Mouse (Mus musculus) olfactory bulb, adult 2 months (tissue): ENCODE data around the gene Sec22a. TPM values are rescaled to one million over a fixed set of nuclear protein-coding genes. Genes with fewer than 3 reads are reported as not detected.

Experiments
- H3K27ac ChIP-seq: fragments of 200-500 bp; 2 replicates; pipeline ENCODE4 v1.5.1; 2012; ENCODE audit warnings: low read depth, low read length; ENCODE audit not compliant: insufficient read depth
- H3K4me1 ChIP-seq: fragments of 200-500 bp; 2 replicates; pipeline ENCODE4 v1.6.1; 2012; ENCODE audit warnings: low read length; ENCODE audit not compliant: control insufficient read depth, insufficient read depth
- H3K4me3 ChIP-seq: fragments of 200-500 bp; 2 replicates; pipeline ENCODE4 v1.5.1; 2012; ENCODE audit warnings: mild to moderate bottlenecking, low read depth, low read length, moderate library complexity; ENCODE audit not compliant: insufficient read depth
- CTCF ChIP-seq: fragments of 200-500 bp; IDR thresholded peaks from 2 replicates; pipeline ENCODE4 v1.5.1; 2012; ENCODE audit warnings: low read depth, mild to moderate bottlenecking, low read length, moderate library complexity; ENCODE audit not compliant: insufficient read depth
- POLR2A ChIP-seq: fragments of 200-500 bp; IDR thresholded peaks from 2 replicates; pipeline ENCODE4 v1.6.1; 2012; ENCODE audit warnings: mild to moderate bottlenecking, low read depth, low read length, moderate library complexity; ENCODE audit not compliant: insufficient read depth
- WGBS: fragments of 180-500 bp; shearing (Covaris S2); methylation state at CpG from one replicate; pipeline ENCODE4 v1.1.7; 2018; 5-methylcytosine and 5-hydroxymethylcytosine counted together
- polyA plus RNA-seq: library from polyadenylated mRNA; stranded (reverse); fragments of >200 nt; gene quantifications from 2 replicates; pipeline ENCODE4 v1.2.4, GENCODE M21; 2012; ENCODE audit warnings: low replicate concordance; ENCODE audit not compliant: missing spikeins, insufficient read depth, insufficient read length

The Sec22a gene
- polyA plus RNA-seq, 1 experiment, result not detected

DNA sequence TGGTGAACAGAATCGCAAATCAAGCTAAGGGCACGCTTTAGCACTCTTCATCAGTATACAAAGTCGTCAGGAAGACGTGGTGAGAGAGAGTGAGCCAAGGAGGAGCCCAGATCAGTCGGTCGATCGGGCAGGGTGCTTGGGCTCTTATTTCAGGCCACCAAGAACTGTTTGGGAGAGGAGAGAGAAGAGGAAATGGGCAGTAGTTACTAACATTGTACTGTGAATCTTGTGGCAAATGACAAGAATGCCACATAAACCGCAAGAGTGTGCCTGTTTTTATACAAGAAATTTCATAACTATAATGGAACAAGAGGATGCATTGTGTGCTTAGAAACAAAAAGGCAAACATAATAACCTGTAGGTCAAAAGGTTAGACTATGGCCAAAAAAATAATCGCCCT lies 16.3 kb upstream of the Sec22a start:
- Histone ChIP-seq H3K4me3 (no peak overlapping the region), H3K27ac (no peak overlapping the region), H3K4me1 (no peaks in the 10 kb centered on the region)
- TF ChIP-seq POLR2A (no peak), CTCF (no peak)
- WGBS, result 86% methylated on average over 9 of the region's 9 CpGs

- H3K4me1 ChIP-seq, result no peaks in the 10 kb centered on the region
- 88% methylated on average over 3 of the region's 3 CpGs for WGBS
These were observed 15.6 kb upstream of the Sec22a start for GRCm38 (mm10) chr16:35379344-35379743.

DNA sequence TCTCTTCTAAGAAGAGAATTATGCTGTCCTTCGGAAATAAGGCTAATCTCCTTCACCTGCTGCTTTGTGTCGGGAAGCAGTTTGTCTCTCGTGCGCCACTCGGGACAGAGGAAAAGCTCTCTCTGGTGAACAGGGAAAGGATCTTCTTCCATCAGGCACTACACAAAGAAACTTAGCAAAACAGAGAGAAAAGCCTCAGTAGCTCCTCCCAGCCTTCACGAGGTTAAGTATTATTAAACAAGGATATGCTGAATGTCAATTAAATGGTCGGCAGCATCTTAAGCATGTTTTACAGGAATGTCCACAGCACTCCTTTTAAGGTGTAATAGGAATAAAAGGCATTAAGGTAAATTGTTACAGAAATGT lies 328 bp upstream of the Sec22a start:
- WGBS, result under 1% methylated on average over 7 of the region's 7 CpGs
- Histone ChIP-seq H3K4me1 (peaks cover 4% of the 10 kb centered on the region; the same call in 1 of the 2 replicates), H3K27ac (no peak overlapping the region), H3K4me3 (peak overlapping the region; percentile 95)
- TF ChIP-seq CTCF, result no peak
- no peak; the same call in 1 of the 2 replicates for TF ChIP-seq POLR2A

More at GRCm38 (mm10) chr16:35379344-35379743, 15.6 kb upstream of the Sec22a start:
- Histone ChIP-seq H3K27ac (no peak overlapping the region), H3K4me3 (no peak overlapping the region)
- no peak for TF ChIP-seq POLR2A
- no peak for TF ChIP-seq CTCF

DNA sequence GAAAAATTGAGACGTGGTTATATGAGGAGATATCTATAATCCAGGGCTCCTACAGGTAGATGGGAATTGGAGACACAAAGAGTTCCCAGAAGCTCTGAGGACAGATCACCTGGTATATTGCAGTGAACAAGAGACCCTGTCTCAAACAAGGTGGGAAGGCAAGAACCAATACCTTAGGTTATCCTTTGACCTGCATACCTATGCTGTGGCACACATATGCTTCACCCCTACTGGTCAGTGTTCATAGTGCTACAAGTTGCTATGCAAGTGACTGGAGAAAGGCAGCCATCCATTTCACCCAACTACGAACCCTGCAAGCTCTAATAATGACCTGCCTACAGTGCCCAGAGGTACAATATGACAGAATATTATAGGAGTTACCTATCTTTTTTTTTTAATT lies 1.5 kb downstream of the Sec22a start:
- Histone ChIP-seq H3K4me3 (no peak overlapping the region), H3K27ac (no peak overlapping the region), H3K4me1 (peaks cover 4% of the 10 kb centered on the region; the same call in 1 of the 2 replicates)
- WGBS, result 93% methylated on average over 2 of the region's 2 CpGs
- TF ChIP-seq CTCF (no peak), POLR2A (no peak)

DNA sequence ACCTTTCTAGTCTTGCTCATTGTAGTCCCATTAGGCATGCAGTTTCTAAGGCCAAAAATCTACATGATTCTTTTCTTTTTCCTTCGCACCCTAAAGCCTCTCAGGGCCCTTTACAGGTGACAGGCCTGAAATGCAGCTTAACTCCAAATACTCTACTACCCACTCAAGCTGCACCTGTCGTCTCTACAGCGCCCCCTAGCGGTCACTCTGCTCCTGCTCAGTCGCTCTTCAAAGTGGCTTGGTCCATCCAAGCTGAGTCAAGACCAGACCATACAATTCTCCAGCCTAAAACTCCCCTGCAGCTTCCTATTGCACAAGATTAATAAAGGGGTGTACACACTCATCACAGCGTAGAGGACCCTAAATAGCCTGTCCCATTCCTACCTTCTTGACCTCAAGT lies 3.1 kb downstream of the Sec22a start:
- H3K4me1 ChIP-seq, result peaks cover 4% of the 10 kb centered on the region; the same call in 1 of the 2 replicates
- 37% methylated on average over 6 of the region's 6 CpGs for WGBS
- no peak overlapping the region for H3K4me3 ChIP-seq
- no peak overlapping the region for H3K27ac ChIP-seq
- no peak for TF ChIP-seq POLR2A
- peak; percentile 66 for TF ChIP-seq CTCF

DNA sequence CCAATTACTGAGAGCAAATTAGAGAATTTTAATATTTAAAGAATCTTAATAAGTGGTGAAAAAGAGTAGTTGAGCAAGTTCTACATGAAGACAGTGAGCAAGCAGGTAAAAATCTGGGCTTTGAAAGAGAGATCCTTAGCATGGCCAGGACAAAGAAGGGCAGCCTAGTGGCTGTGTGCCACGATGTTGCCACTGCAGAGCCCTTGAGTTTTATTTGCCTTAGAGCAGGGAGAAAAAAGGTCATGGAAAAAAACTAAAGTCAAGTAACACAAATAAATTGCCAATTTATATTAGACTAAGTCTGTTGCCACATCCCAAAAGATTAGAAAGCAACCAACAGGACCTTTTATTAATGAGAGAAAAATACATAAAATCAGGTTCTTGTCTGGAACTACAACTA lies 6.3 kb downstream of the Sec22a start:
- H3K4me3 ChIP-seq, result no peak overlapping the region
- 85% methylated on average over 1 of the region's 1 CpGs for WGBS
- no peak for TF ChIP-seq POLR2A

GRCm38 (mm10) chr16:35330451-35330850 lies 33.3 kb downstream of the Sec22a start:
- TF ChIP-seq POLR2A (no peak), CTCF (no peak)
- Histone ChIP-seq H3K27ac (no peak overlapping the region), H3K4me1 (no peaks in the 10 kb centered on the region), H3K4me3 (no peak overlapping the region)
- 54% methylated on average over 1 of the region's 1 CpGs for WGBS

More for the DNA sequence above, 6.3 kb downstream of the Sec22a start:
- H3K27ac ChIP-seq, result no peak overlapping the region
- H3K4me1 ChIP-seq, result no peaks in the 10 kb centered on the region

- H3K4me1 ChIP-seq, result no peaks in the 10 kb centered on the region
- no peak overlapping the region for H3K4me3 ChIP-seq
- 60% methylated on average over 2 of the region's 2 CpGs for WGBS
- TF ChIP-seq POLR2A, result no peak
- no peak for TF ChIP-seq CTCF
- H3K27ac ChIP-seq, result no peak overlapping the region
These were observed 43.9 kb downstream of the Sec22a start for GRCm38 (mm10) chr16:35319773-35320172.

DNA sequence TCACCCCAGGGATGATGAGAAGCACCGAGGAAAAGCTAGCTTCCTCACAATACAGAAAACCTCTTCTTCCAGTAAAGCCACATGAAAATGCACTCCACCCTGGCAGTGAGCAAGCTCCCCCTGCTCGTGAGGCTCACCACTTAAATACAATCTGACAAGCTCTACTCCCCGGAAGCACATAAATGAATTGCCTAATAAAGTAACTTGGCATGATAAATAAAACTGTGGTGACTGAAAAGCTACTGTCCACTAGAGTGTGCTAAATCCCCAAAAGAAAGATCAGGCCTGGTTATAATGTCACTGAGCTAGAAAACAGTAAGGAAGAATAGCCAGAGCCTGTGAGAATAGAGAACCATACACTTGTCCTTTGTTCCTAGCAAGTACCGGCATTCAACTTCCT lies 44.4 kb downstream of the Sec22a start:
- Histone ChIP-seq H3K27ac (no peak overlapping the region), H3K4me1 (no peaks in the 10 kb centered on the region), H3K4me3 (no peak overlapping the region)
- TF ChIP-seq CTCF, result no peak
- no peak for TF ChIP-seq POLR2A
- WGBS, result 13% methylated on average over 4 of the region's 4 CpGs

GRCm38 (mm10) chr16:35318397-35318796 lies 45.3 kb downstream of the Sec22a start:
- H3K4me3 ChIP-seq, result no peak overlapping the region
- 89% methylated on average over 6 of the region's 6 CpGs for WGBS
- no peak for TF ChIP-seq CTCF
- H3K27ac ChIP-seq, result no peak overlapping the region
- no peaks in the 10 kb centered on the region for H3K4me1 ChIP-seq
